Mouse (Mus musculus) ES-E14 (cell line): Measurements from ENCODE around the gene Eid2b.

ENCODE experiments used
- CHD2 ChIP-seq: IDR thresholded peaks from 2 replicates; pipeline ENCODE4 v1.6.1; 2014; ENCODE audit warnings: mild to moderate bottlenecking, low read depth, low read length, inconsistent platforms
- HCFC1 ChIP-seq: IDR thresholded peaks from 2 replicates; pipeline ENCODE4 v1.6.1; 2012; ENCODE audit warnings: low read length, inconsistent platforms, borderline replicate concordance; ENCODE audit not compliant: insufficient read depth
- MAFK ChIP-seq: IDR thresholded peaks from 2 replicates; pipeline ENCODE4 v1.6.1; 2014; ENCODE audit warnings: mild to moderate bottlenecking, low read depth, low read length, inconsistent platforms; ENCODE audit not compliant: insufficient read depth
- ZC3H11A ChIP-seq: IDR thresholded peaks from 2 replicates; pipeline ENCODE4 v1.6.1; 2012; ENCODE audit warnings: low read depth, mild to moderate bottlenecking, inconsistent platforms, low read length, borderline replicate concordance
- ZNF384 ChIP-seq: IDR thresholded peaks from 2 replicates; pipeline ENCODE4 v1.6.1; 2012; ENCODE audit warnings: low read depth, low read length, inconsistent platforms

- TF ChIP-seq ZC3H11A, result no peak
- TF ChIP-seq HCFC1, result no peak
- TF ChIP-seq CHD2, result no peak
- TF ChIP-seq MAFK, result no peak
- TF ChIP-seq ZNF384, result no peak
Observed at GRCm38 (mm10) chr7:28311151-28311925, 33.8 kb downstream of the Eid2b start.
